Mouse (Mus musculus): ENCODE measurements around the gene Gm20924. TPM values are rescaled to one million over a fixed set of nuclear protein-coding genes. Genes with fewer than 3 reads are reported as not detected.
"Not testable (repeated sequence)": the region's sequence is repeated elsewhere in the genome, so short reads cannot be mapped to it uniquely, and the experiment has no call there.

Gene Gm20924
- polyA plus RNA-seq (2015; fragmentation: Nextera tagmentation; extraction: Ambion mirVana): not detected in 2 replicates

DNA sequence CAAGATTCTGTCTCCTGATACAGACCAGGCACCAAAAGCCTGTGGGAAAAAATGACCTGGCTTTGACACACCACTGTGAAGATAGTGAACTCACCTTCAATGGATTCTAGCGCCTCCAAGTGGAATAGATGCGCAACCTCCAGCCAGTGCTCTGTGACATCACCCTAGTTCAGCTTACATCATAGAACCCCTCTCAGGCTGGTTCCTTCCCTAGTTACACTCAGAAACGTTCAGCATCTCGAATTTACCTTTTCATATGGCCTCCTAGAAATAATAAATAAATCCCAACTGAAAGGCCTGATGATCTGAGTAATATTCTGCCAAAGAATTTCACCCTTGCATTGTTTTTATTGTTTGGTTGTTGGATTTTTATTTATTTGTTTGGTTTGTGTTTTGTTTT is at the start of gene Gm20924:
TSS of gene Gm20924 (minus strand) at position 101 of the 400 bp plus-strand sequence.
- not testable (repeated sequence) for H3K36me3 ChIP-seq (ENCODE audit: poor library complexity, severe bottlenecking); H3K4me2 ChIP-seq; H3K4me3 ChIP-seq; H3K27me3 ChIP-seq; ATAC-seq; H3K9ac ChIP-seq; H3K9me3 ChIP-seq (replicated peaks); H3K4me1 ChIP-seq; H3K27ac ChIP-seq
- no CpG with 5 or more reads among the region's 4 CpGs for WGBS

Other genes starting within 250 kb of the Gm20924 start
- gene Gm20736, start 170.2 kb upstream of the Gm20924 start, polyA plus RNA-seq (2015; fragmentation: Nextera tagmentation; extraction: Ambion mirVana): not detected in 2 replicates

Data from forebrain, embryonic 13.5 days (tissue).